Mouse (Mus musculus): ENCODE data around the gene Dock3. TPM values are rescaled to one million over a fixed set of nuclear protein-coding genes. Genes with fewer than 3 reads are reported as not detected.

Dock3 gene
- polyA plus RNA-seq, 1 experiment from 2014 or later, result 0.69 TPM

DNA sequence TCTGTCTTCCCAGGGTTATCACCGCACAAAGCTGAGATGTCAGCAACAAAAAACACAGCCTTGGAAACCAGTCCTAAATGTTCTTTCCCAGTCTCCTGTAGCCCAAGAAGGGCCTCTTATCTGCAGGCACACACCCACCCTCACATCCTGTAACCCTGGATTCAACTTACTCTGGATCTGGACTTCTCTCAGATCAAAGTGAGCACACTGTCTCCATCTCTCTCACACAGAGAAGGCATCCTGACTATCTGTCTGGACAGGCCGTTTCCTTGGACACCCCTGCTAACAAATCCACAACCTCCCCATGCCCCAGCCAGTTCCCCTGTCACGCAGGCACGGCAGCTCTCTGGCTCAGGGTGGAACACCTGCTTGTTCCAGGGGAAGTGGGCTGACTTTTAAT is 40.6 kb upstream of the Dock3 start:
- no peaks in the 10 kb centered on the region for H3K9me3 ChIP-seq (ENCODE audit: low read length)
- no peak overlapping the region for H3K9ac ChIP-seq (replicated peaks; ENCODE audit: low read length)

DNA sequence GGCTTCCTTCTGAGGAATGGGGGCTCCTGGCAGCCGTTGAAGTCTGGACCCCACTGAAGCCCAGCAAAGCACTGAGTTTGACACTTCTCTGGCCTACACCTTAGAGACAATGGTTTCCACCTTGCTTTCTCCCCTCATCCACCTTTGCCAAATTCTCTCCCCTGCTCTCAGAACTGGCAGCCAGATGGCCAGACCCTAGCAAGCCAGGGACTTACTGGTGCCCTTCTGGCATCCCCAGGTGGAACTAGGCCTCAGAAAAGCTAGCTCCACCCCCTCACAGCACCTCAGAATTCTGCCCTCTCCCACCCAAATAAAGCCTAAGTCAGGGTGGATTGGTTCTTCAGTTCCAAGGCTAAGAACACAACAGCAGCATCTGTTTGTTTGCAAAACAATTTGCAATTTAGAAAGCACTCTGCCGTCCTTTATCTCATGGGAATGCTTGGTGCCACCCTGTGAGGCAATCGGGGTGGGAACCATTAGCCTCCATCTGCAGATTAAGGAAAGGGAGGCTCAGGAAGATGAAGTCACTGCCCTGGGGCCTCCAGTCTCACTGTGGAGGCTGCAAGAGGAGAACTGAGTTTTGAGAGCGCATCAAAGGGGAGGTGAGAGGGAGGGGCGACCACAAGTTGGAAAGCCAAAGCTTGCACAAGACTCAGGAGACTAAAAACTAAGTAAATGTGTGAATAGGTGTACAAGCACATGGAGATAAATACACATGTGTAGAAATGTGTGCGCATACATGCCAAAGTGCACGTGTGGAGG is 39.6 kb upstream of the Dock3 start:
- Histone ChIP-seq H3K9ac (replicated peaks; ENCODE audit: low read length) (no peak overlapping the region), H3K36me3 (ENCODE audit: insufficient read depth, low read length) (no peaks in the 10 kb centered on the region), H3K9me3 (ENCODE audit: low read length) (no peaks in the 10 kb centered on the region), H3K4me3 (ENCODE audit: low read length) (no peak overlapping the region), H3K27ac (ENCODE audit: low read length) (no peak overlapping the region), H3K4me2 (replicated peaks; ENCODE audit: low read depth, low read length) (no peak overlapping the region), H3K4me1 (ENCODE audit: insufficient read depth, low read length) (no peaks in the 10 kb centered on the region; the same call in 1 of the 2 replicates), H3K27me3 (ENCODE audit: insufficient read depth, low read length) (no peaks in the 10 kb centered on the region)
- WGBS, result 80% methylated on average over 7 of the region's 7 CpGs
- no peak for ATAC-seq (ENCODE audit: low FRiP score, low TSS enrichment)

More for the DNA sequence above, 40.6 kb upstream of the Dock3 start:
- no peak overlapping the region for H3K27ac ChIP-seq (ENCODE audit: low read length)
- H3K36me3 ChIP-seq (ENCODE audit: insufficient read depth, low read length), result no peaks in the 10 kb centered on the region
- no peak overlapping the region for H3K4me2 ChIP-seq (replicated peaks; ENCODE audit: low read depth, low read length)
- WGBS, result 58% methylated on average over 4 of the region's 4 CpGs
- H3K27me3 ChIP-seq (ENCODE audit: insufficient read depth, low read length), result no peaks in the 10 kb centered on the region
- ATAC-seq (ENCODE audit: low FRiP score, low TSS enrichment), result no peak
- H3K4me3 ChIP-seq (ENCODE audit: low read length), result no peak overlapping the region
- no peaks in the 10 kb centered on the region; the same call in 1 of the 2 replicates for H3K4me1 ChIP-seq (ENCODE audit: insufficient read depth, low read length)

DNA sequence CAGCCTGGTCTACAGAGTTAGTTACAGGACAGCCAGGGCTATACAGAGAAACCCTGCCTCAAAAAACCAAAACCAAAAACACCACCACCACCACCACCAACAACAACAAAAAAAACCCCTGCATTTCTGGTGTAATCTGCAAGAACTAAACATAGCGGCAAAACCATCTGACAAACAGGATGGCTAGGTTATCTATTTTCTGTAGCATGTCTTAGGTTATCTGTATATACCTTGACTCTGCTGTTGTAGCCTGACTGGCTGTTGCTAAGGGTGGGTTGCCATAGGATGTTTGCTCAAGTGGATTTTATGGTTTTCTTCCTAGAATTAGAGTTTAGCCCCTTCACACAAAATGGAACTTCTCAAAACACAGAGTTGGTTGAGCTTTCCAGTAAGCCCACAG is 38.1 kb upstream of the Dock3 start:
- ATAC-seq (ENCODE audit: low FRiP score, low TSS enrichment), result no peak
- H3K36me3 ChIP-seq (ENCODE audit: insufficient read depth, low read length), result no peaks in the 10 kb centered on the region
- H3K27me3 ChIP-seq (ENCODE audit: insufficient read depth, low read length), result no peaks in the 10 kb centered on the region
- no peaks in the 10 kb centered on the region; the same call in 1 of the 2 replicates for H3K4me1 ChIP-seq (ENCODE audit: insufficient read depth, low read length)
- no peak overlapping the region for H3K4me2 ChIP-seq (replicated peaks; ENCODE audit: low read depth, low read length)
- H3K4me3 ChIP-seq (ENCODE audit: low read length), result no peak overlapping the region
- WGBS, result 91% methylated on average over 1 of the region's 1 CpGs
- H3K9ac ChIP-seq (replicated peaks; ENCODE audit: low read length), result no peak overlapping the region
- H3K9me3 ChIP-seq (ENCODE audit: low read length), result no peaks in the 10 kb centered on the region
- no peak overlapping the region for H3K27ac ChIP-seq (ENCODE audit: low read length)

DNA sequence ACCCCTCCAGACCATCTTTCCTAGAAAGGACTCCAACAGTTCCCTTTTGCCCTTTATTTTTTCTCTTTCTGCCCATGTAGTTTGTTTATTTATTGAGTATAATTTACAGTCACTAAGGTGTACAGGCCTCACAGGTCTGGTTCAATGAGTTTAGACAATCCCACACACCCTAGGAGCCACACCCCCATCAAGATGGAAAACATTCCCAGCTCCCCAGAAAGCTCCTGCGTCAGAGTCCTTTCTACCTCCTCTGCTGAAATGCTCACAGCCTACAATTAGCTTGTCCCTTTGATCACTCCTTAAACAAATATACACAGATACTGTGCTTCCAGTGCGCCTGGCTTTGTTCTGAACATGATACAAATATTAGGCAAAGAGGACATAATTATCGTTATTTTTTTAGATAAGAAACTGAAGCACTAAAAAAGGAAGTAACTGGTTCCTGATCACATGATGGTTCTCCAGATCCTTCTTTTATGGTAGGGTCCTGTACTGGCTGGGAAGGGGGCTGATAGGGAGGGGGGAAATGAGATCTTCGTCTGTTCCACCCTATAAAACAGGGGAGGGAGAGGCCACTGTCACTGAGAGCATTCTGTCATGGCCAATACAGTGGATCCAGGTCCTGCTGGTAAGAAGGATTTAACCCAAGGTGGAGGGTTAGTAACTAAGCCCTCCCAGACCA is 36.2 kb upstream of the Dock3 start:
- no peaks in the 10 kb centered on the region for H3K36me3 ChIP-seq (ENCODE audit: insufficient read depth, low read length)
- ATAC-seq (ENCODE audit: low FRiP score, low TSS enrichment), result peak; percentile 65; the same call in 1 of the 2 replicates
- no peak overlapping the region for H3K27ac ChIP-seq (ENCODE audit: low read length)
- no peak overlapping the region for H3K4me2 ChIP-seq (replicated peaks; ENCODE audit: low read depth, low read length)
- no peaks in the 10 kb centered on the region for H3K9me3 ChIP-seq (ENCODE audit: low read length)
- H3K9ac ChIP-seq (replicated peaks; ENCODE audit: low read length), result no peak overlapping the region
- no peaks in the 10 kb centered on the region for H3K27me3 ChIP-seq (ENCODE audit: insufficient read depth, low read length)
- H3K4me3 ChIP-seq (ENCODE audit: low read length), result no peak overlapping the region
- no peaks in the 10 kb centered on the region for H3K4me1 ChIP-seq (ENCODE audit: insufficient read depth, low read length)
- WGBS, result 22% methylated on average over 4 of the region's 4 CpGs

DNA sequence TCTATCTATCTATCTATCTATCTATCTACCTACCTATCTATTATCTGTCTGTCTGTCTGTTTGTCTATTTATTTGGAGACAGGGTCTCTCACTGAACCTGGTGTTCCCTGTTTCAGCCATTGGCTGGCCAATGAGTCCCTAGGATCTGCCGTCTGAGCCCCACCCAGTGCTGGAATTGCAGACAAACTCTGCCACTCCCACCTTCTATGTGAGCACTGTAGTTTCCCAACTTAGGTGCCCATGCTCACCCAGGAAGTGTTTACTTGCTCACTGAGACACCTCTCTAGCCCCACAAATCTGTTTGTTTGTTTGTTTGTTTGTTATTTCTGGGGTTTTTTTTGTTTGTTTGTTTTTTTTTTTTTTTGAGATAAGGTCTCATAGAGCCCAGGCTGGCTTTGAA is 35.3 kb upstream of the Dock3 start:
- Histone ChIP-seq H3K36me3 (ENCODE audit: insufficient read depth, low read length) (no peaks in the 10 kb centered on the region), H3K4me1 (ENCODE audit: insufficient read depth, low read length) (no peaks in the 10 kb centered on the region), H3K9ac (replicated peaks; ENCODE audit: low read length) (no peak overlapping the region), H3K4me3 (ENCODE audit: low read length) (no peak overlapping the region), H3K27ac (ENCODE audit: low read length) (no peak overlapping the region), H3K27me3 (ENCODE audit: insufficient read depth, low read length) (no peaks in the 10 kb centered on the region), H3K4me2 (replicated peaks; ENCODE audit: low read depth, low read length) (no peak overlapping the region), H3K9me3 (ENCODE audit: low read length) (no peaks in the 10 kb centered on the region)
- ATAC-seq (ENCODE audit: low FRiP score, low TSS enrichment), result no peak
- 44% methylated on average over 1 of the region's 1 CpGs for WGBS

DNA sequence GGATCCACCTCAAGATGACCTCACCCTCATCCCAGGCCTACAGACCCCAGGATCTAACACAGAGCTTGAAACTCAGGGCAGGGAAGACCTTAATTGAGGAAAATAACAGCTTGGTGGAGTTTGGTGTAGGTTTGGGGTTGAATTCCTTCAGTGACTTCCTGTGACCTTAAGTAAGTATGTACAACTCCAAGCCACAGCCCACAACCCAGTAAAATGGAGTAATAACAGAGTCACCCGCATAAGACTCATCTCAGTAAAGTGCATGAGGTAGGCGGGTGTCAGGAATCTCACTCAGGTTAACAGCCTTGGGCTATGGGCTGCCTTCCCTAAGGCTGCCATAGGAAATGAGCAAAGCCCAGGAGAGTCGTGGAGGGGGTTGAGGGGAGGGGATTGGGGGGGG is 33.0 kb upstream of the Dock3 start:
- Histone ChIP-seq H3K36me3 (ENCODE audit: insufficient read depth, low read length) (no peaks in the 10 kb centered on the region), H3K9ac (replicated peaks; ENCODE audit: low read length) (no peak overlapping the region), H3K4me1 (ENCODE audit: insufficient read depth, low read length) (no peaks in the 10 kb centered on the region), H3K4me3 (ENCODE audit: low read length) (no peak overlapping the region), H3K9me3 (ENCODE audit: low read length) (no peaks in the 10 kb centered on the region), H3K27ac (ENCODE audit: low read length) (no peak overlapping the region), H3K27me3 (ENCODE audit: insufficient read depth, low read length) (no peaks in the 10 kb centered on the region), H3K4me2 (replicated peaks; ENCODE audit: low read depth, low read length) (no peak overlapping the region)
- ATAC-seq (ENCODE audit: low FRiP score, low TSS enrichment), result no peak
- 48% methylated on average over 3 of the region's 3 CpGs for WGBS

DNA sequence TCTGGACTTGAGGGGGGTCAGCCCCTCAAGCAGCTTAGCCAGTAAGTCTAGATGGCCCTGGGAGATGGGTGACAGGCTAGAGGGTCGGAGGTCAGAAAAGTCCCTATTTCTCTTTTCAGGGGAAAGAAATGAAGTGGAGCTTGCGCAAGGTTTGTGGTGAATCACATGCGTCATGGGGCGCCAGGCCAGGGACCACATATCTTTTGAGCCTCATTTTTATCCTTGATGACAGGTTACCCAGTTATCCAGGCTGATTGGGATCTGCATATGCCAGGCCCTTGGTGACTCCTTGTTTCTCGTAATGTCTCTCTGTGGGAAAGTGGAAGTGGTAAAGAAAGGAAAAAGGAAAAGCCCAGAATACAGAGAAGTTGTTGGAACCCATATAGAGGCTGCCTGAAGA is 32.2 kb upstream of the Dock3 start:
- 82% methylated on average over 5 of the region's 5 CpGs for WGBS
- Histone ChIP-seq H3K27me3 (ENCODE audit: insufficient read depth, low read length) (no peaks in the 10 kb centered on the region), H3K9ac (replicated peaks; ENCODE audit: low read length) (no peak overlapping the region), H3K9me3 (ENCODE audit: low read length) (no peaks in the 10 kb centered on the region), H3K4me2 (replicated peaks; ENCODE audit: low read depth, low read length) (no peak overlapping the region), H3K4me3 (ENCODE audit: low read length) (no peak overlapping the region), H3K27ac (ENCODE audit: low read length) (no peak overlapping the region), H3K4me1 (ENCODE audit: insufficient read depth, low read length) (no peaks in the 10 kb centered on the region), H3K36me3 (ENCODE audit: insufficient read depth, low read length) (no peaks in the 10 kb centered on the region)
- ATAC-seq (ENCODE audit: low FRiP score, low TSS enrichment), result no peak

DNA sequence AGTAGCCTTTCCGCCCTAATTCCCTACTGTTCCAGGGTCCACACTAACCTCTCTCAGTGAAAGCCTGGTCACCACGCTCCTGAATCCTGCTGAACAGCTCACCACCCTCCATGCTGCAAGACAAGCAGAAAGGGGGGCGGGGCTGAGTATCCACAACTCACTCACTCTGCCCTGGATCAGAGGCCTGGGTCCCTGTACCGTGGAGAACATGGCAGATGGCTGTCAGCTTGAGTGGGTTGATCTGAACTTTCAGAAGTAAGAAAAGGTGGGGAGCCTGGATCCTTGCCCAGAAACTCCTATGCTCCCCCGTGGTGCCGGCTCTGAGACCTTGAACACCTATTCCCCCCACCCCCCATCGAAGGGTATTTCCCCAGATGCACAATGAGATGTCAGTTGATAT is 30.7 kb upstream of the Dock3 start:
- no peak overlapping the region for H3K4me3 ChIP-seq (ENCODE audit: low read length)
- ATAC-seq (ENCODE audit: low FRiP score, low TSS enrichment), result no peak
- WGBS, result 64% methylated on average over 7 of the region's 7 CpGs
- no peak overlapping the region for H3K4me2 ChIP-seq (replicated peaks; ENCODE audit: low read depth, low read length)
- H3K27ac ChIP-seq (ENCODE audit: low read length), result no peak overlapping the region
- H3K4me1 ChIP-seq (ENCODE audit: insufficient read depth, low read length), result no peaks in the 10 kb centered on the region
- H3K36me3 ChIP-seq (ENCODE audit: insufficient read depth, low read length), result no peaks in the 10 kb centered on the region
- no peak overlapping the region for H3K9ac ChIP-seq (replicated peaks; ENCODE audit: low read length)
- no peaks in the 10 kb centered on the region for H3K9me3 ChIP-seq (ENCODE audit: low read length)
- H3K27me3 ChIP-seq (ENCODE audit: insufficient read depth, low read length), result no peaks in the 10 kb centered on the region

DNA sequence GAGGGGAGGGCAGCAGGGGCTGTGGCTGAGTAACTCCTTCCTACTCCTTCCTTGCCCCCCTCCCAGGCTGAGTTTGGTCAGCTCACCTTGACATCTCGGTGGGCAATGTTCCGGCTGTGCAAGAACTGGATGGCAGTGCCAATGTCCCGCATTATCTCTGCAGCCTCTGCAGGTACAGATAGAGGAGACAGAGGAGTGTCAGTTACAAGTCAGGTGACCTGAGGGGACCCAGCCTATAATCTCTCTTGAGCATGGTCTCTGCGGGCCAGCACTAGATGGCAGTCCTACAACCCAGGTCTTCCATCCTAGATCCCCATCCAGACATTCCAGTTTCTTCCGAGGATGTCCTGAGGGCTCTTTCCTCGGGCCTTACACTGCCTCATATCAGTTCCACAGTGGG is 30.1 kb upstream of the Dock3 start:
- H3K27me3 ChIP-seq (ENCODE audit: insufficient read depth, low read length), result no peaks in the 10 kb centered on the region
- H3K9me3 ChIP-seq (ENCODE audit: low read length), result no peaks in the 10 kb centered on the region
- no peaks in the 10 kb centered on the region for H3K4me1 ChIP-seq (ENCODE audit: insufficient read depth, low read length)
- H3K4me3 ChIP-seq (ENCODE audit: low read length), result no peak overlapping the region
- H3K9ac ChIP-seq (replicated peaks; ENCODE audit: low read length), result no peak overlapping the region
- ATAC-seq (ENCODE audit: low FRiP score, low TSS enrichment), result no peak
- no peak overlapping the region for H3K4me2 ChIP-seq (replicated peaks; ENCODE audit: low read depth, low read length)
- H3K27ac ChIP-seq (ENCODE audit: low read length), result no peak overlapping the region
- no peaks in the 10 kb centered on the region for H3K36me3 ChIP-seq (ENCODE audit: insufficient read depth, low read length)
- WGBS, result 68% methylated on average over 6 of the region's 6 CpGs

DNA sequence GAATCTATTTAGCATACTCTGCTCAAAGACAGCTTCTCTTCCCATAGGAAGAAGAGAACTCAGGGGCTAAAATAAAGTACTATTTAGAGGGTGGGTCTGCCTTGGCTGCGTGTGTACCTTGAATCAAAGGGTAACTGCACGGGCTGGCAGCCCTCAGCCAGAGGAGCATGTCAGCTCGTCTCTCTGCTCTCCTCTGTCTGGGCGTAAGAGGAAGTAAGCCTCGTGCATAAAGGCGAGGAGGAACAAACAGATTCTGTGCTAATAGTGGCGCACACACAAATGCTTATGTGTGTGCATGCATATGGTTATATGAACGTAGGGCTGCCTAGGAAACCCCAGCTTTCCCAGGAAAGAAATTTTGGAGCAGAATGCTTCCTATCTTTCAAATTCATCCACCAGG is 29.1 kb upstream of the Dock3 start:
- H3K4me3 ChIP-seq (ENCODE audit: low read length), result no peak overlapping the region
- no peak for ATAC-seq (ENCODE audit: low FRiP score, low TSS enrichment)
- H3K27ac ChIP-seq (ENCODE audit: low read length), result no peak overlapping the region
- no peaks in the 10 kb centered on the region for H3K36me3 ChIP-seq (ENCODE audit: insufficient read depth, low read length)
- H3K4me1 ChIP-seq (ENCODE audit: insufficient read depth, low read length), result no peaks in the 10 kb centered on the region
- no peaks in the 10 kb centered on the region for H3K27me3 ChIP-seq (ENCODE audit: insufficient read depth, low read length)
- H3K9ac ChIP-seq (replicated peaks; ENCODE audit: low read length), result no peak overlapping the region
- H3K4me2 ChIP-seq (replicated peaks; ENCODE audit: low read depth, low read length), result no peak overlapping the region
- 68% methylated on average over 8 of the region's 8 CpGs for WGBS
- H3K9me3 ChIP-seq (ENCODE audit: low read length), result no peaks in the 10 kb centered on the region

Measured in kidney, embryonic 16.5 days (tissue).